Mouse (Mus musculus) bone marrow macrophage, adult 2 months (primary cell): ENCODE measurements around the gene Hic2.

Source experiments
- CTCF ChIP-seq: IDR thresholded peaks from 2 replicates; pipeline ENCODE4 v1.5.1; 2012; ENCODE audit warnings: low read depth, mild to moderate bottlenecking, low read length, moderate library complexity
- POLR2A ChIP-seq: IDR thresholded peaks from 2 replicates; pipeline ENCODE4 v1.6.1; 2012; ENCODE audit warnings: mild to moderate bottlenecking, low read depth, low read length, borderline replicate concordance

- TF ChIP-seq CTCF (no peak), POLR2A (no peak)
These were observed 28.0 kb downstream of the Hic2 start for GRCm38 (mm10) chr16:17261341-17261740.
